Mouse (Mus musculus) c-Kit-negative CD71-positive TER-119-positive erythroid progenitor cells, embryonic 14.5 days (primary cell): ENCODE measurements at regions not wholly inside any gene's neighbourhood (a gene's known extent, or its start where the extent isn't known, plus 50 kb on each side); places are given as distances from the start of the nearest gene placed in this dataset.

ENCODE experiments used
- DNase-seq: peaks from one replicate; pipeline ENCODE4 v3.0.0-alpha.2; 2013; ENCODE audit warnings: low read depth, low spot score

GRCm38 (mm10) chr2:74977828-74978227, 152.2 kb downstream of the Mtx2 start:
- DNase-seq, result no peak

GRCm38 (mm10) chr2:74981856-74982255, 156.3 kb downstream of the Mtx2 start:
- DNase-seq, result no peak

GRCm38 (mm10) chr2:74993802-74994201, 168.2 kb downstream of the Mtx2 start:
- no peak for DNase-seq

- no peak for DNase-seq
These were observed 169.4 kb downstream of the Mtx2 start for GRCm38 (mm10) chr2:74994998-74995397.

- DNase-seq, result no peak
These were observed 172.1 kb downstream of the Mtx2 start for GRCm38 (mm10) chr2:74997736-74998135.

GRCm38 (mm10) chr2:75000368-75000796, 174.8 kb downstream of the Mtx2 start:
- DNase-seq, result no peak

- DNase-seq, result no peak
These were observed 177.0 kb downstream of the Mtx2 start for GRCm38 (mm10) chr2:75002562-75002961.

GRCm38 (mm10) chr2:75008116-75008515, 182.5 kb downstream of the Mtx2 start:
- DNase-seq, result no peak

- DNase-seq, result no peak
These were observed 185.0 kb downstream of the Mtx2 start for GRCm38 (mm10) chr2:75010647-75011046.

- DNase-seq, result no peak
These were observed 186.4 kb downstream of the Mtx2 start for GRCm38 (mm10) chr2:75012046-75012445.

GRCm38 (mm10) chr2:75014994-75015728, 189.6 kb downstream of the Mtx2 start:
- no peak for DNase-seq

GRCm38 (mm10) chr2:75019459-75019858, 193.9 kb downstream of the Mtx2 start:
- no peak for DNase-seq

- DNase-seq, result no peak
These were observed 196.0 kb downstream of the Mtx2 start for GRCm38 (mm10) chr2:75021639-75022038.

- no peak for DNase-seq
These were observed 202.5 kb downstream of the Mtx2 start for GRCm38 (mm10) chr2:75028151-75028550.

GRCm38 (mm10) chr2:75029089-75029693, 203.6 kb downstream of the Mtx2 start:
- no peak for DNase-seq

GRCm38 (mm10) chr2:75034708-75035107, 209.1 kb downstream of the Mtx2 start:
- DNase-seq, result no peak

GRCm38 (mm10) chr2:75039066-75039465, 213.5 kb downstream of the Mtx2 start:
- DNase-seq, result no peak

GRCm38 (mm10) chr2:75046892-75047291, 221.3 kb downstream of the Mtx2 start:
- no peak for DNase-seq

GRCm38 (mm10) chr2:75048071-75048470, 222.5 kb downstream of the Mtx2 start:
- DNase-seq, result no peak

- DNase-seq, result no peak
These were observed 229.0 kb downstream of the Mtx2 start for GRCm38 (mm10) chr2:75054474-75055186.

GRCm38 (mm10) chr2:75055187-75055543, 229.6 kb downstream of the Mtx2 start:
- peak; percentile 11 for DNase-seq

GRCm38 (mm10) chr2:75061009-75061408, 235.4 kb downstream of the Mtx2 start:
- no peak for DNase-seq
